Mouse (Mus musculus): ENCODE measurements around the gene 9530077C05Rik.

Gene 9530077C05Rik

GRCm38 (mm10) chr9:22466212-22466611 is 54.9 kb downstream of the 9530077C05Rik start:
- no peak for DNase-seq

DNA sequence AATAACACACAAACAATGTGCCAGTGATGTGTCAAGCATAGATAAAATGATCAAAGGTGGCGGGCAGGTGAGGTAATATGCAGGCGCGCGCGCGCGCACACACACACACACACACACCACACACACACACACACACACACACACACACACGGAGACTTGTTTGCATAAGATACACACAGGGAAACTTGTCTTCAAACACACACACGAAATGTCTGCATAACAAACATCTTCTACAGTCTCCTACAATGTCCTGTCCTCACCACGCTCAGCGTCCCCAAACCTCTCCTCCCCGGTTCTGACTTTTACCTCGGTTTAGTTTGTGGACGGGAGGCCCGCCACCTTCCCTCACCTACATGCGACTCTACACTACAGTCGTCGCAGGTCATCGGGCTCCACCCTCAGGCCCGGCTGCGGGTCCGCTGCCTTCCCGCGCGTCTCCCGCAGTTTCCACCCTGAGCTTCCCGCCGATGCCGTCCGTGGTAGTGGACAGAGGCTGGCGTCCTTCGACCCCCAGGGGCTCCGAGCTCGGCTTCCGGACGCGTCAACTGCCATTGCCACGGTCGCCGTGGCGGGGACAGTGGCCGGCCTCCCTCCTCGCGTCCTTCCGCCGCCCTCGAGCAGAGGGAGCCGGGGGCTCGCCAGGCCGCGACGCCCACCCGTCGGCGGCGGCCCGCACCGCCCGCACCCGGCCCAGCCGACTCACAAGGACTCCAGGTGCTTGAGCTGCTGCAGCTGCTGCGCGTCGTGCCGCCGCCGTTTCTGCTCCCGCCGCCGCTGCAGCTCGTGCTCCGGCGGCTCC is 56.3 kb downstream of the 9530077C05Rik start:
- peak; percentile 53 to 77 for DNase-seq

DNA sequence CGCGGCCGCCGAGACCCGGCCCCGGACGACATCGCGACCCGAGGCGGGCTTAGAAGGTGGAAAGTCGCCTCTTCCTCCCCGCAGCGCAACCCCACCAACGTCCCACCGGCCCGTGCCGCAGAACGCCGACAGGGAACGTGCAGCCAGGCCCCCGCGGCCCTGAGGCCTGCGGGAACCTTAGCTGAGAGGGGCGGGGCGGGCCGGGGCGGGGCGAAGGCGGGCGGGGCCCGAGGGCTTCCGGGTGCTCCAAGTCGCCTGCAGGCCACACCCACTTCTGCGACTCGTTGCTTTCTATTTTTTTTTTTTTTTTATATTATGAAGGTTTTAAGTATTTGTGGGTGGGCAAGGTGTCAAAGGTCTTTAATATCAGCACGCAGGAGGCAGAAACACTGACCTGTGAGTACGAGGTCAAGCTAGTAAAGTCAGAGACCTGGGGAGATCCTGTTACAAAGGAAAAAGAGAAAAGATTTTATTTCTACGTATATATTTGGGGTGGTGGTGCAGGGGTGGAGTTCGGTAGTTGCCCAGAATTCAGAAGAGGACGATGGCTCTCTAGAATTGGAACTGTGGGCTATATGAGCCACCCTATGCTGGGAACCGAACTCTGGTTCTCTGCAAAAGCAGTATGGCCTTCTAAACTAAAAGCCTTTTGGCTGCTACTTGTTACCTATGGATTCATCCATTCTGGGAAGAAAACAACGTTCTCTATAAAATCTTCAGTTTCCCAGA is 57.0 kb downstream of the 9530077C05Rik start:
- DNase-seq = peak in 1 of 2 experiments; percentile 73

DNA sequence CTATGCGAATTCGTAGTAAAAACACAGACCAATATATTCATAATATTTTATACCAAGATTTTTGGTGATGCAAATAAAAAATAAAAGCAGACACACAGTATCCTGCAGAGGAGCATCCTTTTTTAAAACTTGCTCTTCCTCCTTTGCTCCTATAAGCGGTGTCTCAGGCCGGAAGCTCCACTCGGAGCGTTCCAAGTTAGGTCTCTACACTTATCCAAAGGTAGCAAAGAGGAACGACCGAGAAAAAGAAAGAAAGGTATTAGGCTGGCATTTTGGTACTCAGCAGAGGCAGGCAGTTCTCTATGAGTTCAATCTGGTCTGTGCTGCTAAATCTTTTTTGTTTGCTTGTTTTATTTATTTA is 57.6 kb downstream of the 9530077C05Rik start:
- no peak for DNase-seq

GRCm38 (mm10) chr9:22469643-22470042 is 58.3 kb downstream of the 9530077C05Rik start, which contains the start of gene Rp9:
Gene Rp9 (minus strand): TSS chr9:22469743.
- DNase-seq = no peak

GRCm38 (mm10) chr9:22475424-22475868 is 64.1 kb downstream of the 9530077C05Rik start, which contains the start of gene Bbs9:
Gene Bbs9 (plus strand): TSS chr9:22475715.
- peak; percentile 94 to 97 for DNase-seq

- peak in 1 of 2 experiments; percentile 7 for DNase-seq
Measured at GRCm38 (mm10) chr9:22476265-22476664, 65.0 kb downstream of the 9530077C05Rik start.

DNA sequence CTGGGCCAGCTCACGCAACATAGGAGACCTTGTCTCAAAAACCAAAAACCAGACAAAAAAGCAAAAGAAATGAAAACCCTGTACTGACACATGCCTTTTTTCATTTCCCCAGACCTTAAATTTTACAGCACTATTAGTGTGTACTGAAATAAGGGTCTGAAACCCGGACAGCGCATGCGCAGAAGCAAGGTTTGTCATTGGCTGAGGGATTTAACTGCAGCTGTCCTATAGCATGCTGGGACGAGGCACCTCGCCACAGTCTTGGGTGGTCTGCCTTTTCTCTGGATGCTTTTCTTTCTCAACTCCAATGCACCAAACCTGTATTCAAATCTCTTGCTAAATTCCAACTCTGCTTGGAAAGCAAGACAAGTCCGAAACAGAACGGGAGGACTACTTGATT is 67.6 kb downstream of the 9530077C05Rik start:
- DNase-seq = no peak

DNA sequence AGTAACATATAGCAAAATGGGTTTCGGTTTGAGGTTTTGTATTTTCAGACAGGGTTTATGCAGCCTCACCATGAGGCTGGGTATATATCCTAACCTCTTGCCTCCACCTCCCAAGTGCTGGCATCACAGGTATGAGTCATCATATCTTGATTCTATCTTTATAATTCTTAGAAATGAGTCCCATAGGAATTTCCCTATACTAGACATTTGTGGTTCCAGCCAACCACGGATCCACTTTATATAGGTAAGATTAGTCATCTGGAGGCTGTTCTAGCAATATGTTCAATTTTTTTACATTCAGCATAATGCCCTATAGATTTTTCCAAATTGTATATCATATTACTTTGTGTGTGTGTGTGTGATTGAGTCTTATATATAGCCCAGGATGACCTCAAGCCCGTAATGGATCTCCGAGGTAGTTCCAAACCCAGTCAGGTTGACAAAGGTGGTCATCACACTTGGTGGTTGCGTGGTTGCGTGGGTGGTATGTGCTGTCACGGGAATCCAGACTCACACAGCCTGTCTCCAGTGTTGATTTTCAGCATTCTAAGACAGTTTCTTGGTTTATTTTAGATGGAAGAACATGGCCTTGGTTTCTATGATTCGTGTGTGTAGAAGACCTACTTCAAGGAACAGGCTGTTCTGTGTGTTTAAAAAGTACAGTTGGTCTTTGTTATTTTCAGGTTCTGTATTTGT is 72.7 kb downstream of the 9530077C05Rik start:
- DNase-seq = no peak

- DNase-seq = no peak
Measured at GRCm38 (mm10) chr9:22484562-22485308, 73.4 kb downstream of the 9530077C05Rik start.

DNA sequence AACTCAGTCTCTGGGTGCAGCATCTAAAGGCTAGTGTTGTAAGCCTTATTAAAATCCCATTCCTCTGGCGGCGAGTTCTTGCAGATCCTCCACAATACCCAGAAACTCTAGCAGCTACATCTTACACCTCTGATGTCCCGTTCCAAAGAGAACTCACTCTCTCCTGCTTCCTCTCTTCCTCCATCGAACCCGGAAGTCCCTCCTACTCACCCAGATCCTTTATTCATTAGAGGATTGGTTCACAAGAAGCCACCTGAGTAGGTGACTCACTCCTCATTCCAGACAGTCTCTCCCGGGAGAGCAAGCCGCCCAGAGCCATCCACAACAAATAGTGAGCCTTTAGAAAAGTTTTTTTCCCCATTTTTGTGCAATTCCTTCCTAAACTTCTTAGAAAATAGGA is 74.9 kb downstream of the 9530077C05Rik start:
- no peak for DNase-seq

- DNase-seq = no peak
Measured at GRCm38 (mm10) chr9:22488963-22489362, 77.7 kb downstream of the 9530077C05Rik start.

All from thymus, postnatal 36 days (tissue).